Mouse (Mus musculus) heart, postnatal 0 days (tissue): ENCODE measurements around the gene Parp16.

Experiments
- CTCF ChIP-seq: IDR thresholded peaks from 2 replicates; pipeline ENCODE4 v1.5.1; 2016; ENCODE audit warnings: antibody characterized with exemption, control low read depth, low read depth
- EP300 ChIP-seq: IDR thresholded peaks from 2 replicates; pipeline ENCODE4 v1.6.1; 2016; ENCODE audit warnings: antibody characterized with exemption, low read depth

DNA sequence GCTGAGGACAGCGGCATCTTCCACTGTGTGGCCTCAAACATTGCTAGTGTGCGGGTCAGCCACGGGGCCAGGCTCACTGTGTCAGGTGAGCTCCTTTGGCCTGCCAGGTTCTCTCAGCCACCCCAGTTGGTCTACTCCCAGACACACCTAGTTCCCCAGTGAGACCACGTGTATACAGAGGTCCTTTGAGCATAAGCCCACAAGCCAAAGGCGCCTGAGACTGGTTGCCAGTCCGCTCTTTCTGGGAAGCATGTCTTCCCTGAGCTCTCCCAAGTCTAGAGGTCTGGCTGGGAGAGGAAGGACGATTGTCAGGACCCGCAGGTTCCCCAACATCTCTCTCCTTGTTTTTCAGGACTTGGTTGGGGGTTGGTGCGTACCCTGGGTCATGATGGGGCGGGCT is 17.2 kb upstream of the Parp16 start:
- TF ChIP-seq CTCF, result no peak
- TF ChIP-seq EP300, result no peak
